Mouse (Mus musculus) v-Abl transformed pro-B cells (cell line): ENCODE results near the gene Ucp2.

Experiments used
- in situ Hi-C, 2 experiments: fragments of 400-800 bp; cut with MboI; formaldehyde crosslinking; loops; one replicate each; pipeline ENCODE4 v1.15.1; 2025; ENCODE audit not compliant: unreplicated experiment in 2 of 2

The Ucp2 gene

DNA sequence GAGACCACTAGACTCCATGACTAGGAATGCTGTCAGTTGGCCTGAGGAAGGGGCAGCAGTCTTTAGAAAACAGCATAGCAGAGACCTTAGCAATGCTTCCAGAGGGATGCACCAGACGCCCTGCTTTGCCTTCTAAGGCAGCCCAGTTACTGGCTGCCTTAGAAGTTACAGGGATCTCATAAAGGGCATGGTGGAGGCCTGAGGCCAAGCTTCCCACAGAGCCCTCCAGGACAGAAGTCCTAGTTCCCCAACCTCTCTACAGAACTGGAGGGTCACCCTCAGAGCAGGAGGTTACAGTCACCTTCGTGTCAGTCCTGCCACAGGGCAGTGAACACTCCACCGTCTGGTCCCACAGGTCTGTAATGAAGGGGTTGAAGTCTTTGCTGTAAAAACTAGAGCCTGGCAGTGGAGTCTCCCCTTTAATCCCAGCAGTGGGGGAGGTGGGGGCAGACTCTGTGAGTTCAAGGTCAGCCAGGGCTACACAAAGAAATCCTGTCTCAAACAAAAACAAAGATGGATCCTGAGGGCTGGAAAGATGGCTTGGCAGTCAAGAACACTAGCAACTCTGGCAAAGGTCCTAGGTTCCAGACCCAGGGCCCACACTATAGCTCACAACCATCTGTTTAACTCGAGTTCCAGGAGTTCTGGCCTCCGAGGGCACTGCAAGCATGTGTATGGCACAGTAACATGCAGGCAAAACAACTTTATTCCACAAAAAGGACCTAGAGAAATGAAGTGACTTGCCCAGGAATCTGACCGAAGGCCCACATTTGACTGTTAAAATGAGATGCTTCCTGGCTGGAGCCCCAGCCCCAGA is 8.1 kb downstream of the Ucp2 start:
- in situ Hi-C loops, result no loop called here

GRCm38 (mm10) chr7:100501844-100502373 is 8.8 kb downstream of the Ucp2 start:
- in situ Hi-C loops, result no loop called here

GRCm38 (mm10) chr7:100502374-100502922 is 9.3 kb downstream of the Ucp2 start:
- in situ Hi-C loops, result no loop called here

DNA sequence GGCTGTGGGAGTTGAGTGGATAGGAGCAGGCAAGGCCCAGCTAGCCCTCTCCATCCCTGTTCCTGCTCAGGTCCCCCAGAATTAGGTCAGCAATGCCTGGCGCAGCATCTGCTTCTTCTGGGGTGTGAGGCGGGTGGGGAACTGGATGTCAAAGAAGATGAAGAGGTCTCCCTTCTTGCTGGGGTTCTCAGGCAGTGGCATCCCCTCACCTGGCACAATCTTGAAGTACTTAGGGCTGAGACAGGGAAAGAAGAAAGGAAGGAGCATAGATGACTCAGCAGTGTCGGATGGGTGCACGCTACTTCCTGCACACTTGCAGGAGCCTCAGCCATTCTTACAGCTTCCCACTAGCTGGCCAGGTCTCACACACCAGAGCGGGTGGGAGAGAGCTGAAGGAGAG is 9.9 kb downstream of the Ucp2 start:
- in situ Hi-C loops, result no loop called here

- in situ Hi-C loops, result no loop called here
These were observed 11.8 kb downstream of the Ucp2 start for GRCm38 (mm10) chr7:100504740-100505487.

DNA sequence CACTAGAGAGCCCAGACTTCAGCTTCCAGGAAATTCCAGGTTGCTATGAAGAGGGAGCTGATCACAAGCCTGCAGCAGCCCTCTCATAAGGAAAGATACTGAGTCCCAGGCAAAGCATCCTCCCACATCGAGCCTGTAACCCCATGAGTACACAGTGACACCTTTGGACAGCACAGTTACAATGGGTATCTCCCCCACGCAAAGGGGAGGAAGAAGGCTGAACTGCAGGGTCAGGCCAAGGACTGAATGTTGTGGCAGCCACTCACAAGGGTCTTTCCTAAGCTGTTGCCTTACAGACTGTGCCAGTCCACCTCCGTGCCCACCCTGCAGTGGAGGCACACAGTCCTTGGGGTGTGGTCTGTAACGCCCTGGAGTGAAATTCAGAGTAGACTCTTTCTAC is 13.4 kb downstream of the Ucp2 start:
- in situ Hi-C loops, result no loop called here

DNA sequence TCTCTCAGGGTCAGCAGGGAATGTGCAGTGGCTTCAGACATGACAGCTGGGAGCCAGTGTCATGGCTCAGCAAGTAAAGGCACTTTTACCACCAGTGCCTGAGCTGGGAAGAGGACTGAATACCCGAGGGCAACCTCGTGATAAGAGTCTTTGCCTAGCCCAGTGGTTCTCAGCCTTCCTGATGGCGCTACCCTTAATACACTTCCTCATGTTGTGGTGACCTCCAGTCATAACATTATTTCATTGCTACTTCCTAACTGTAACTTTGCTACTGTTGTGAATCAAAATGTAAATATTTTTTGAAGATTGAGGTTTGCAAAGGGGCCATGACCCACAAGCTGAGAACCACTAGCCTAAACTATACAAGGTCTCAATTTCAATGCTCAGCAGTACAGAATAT is 15.5 kb downstream of the Ucp2 start:
- in situ Hi-C loops, result no loop called here

DNA sequence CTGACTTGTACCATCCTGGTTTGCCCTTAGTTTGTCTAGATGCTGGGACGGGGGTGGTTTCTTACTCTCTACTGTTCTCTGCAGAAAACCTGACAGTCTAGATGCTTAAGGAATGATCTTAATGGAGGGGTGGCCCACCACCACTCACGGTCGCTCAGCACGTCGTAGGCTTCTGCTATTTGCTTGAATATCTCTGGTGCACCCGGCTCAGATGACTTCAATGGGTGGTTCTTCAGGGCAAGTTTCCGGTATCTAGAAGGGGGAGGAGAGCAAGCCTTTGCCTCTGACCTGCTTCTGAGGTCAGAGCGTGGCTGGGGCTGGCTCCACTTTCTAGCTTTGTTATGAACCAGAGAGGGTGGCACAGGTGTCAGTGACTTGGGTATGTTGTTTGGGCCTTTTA is 18.5 kb downstream of the Ucp2 start:
- in situ Hi-C loops, result no loop called here

DNA sequence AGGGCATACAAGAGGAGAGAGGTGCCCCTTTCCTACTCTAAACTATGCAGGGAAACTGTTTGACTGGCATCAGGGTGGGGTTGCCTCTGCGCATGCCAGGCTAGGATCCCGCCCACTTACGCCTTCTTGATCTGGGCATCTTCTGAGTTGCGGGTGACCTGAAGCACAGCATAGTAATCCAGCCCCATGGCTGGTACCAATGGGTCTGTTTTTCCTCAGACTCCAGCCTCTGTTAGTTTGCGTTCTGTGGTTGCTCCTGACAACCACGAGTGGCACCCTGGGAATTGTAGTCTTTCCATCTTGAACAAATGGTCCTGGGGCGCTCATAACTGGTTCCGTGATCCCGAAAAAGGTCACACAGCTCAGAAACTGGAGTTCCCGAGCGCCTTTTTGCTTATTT is 21.4 kb downstream of the Ucp2 start, which contains the start of gene Dnajb13:
TSS of gene Dnajb13 (minus strand) at position 388 of the 400 bp plus-strand sequence.
- in situ Hi-C loops, result no loop called here

DNA sequence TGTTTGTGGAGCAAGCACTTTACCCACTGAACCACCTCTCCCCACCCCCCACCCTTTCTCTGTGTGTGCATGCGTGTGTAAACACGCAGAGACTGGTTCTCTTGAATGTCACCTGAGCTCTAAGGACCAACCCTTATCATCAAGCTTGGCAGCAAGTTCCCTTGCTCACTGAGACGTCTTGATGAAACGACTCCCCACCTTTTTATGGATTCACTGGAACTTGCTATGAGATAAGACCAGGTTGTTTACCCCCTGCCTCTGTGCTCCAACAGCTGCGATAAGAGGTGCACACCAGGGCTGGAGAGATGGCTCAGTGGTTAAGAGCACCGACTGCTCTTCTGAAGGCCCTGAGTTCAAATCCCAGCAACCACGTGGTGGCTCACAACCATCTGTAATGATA is 27.1 kb downstream of the Ucp2 start:
- in situ Hi-C loops, result loop anchor here (5.0 to 10.0 kb wide), 4 partner anchors 142 to 365 kb away; partner anchors contain the start of gene Plekhb1 (in 2 of the 2)

GRCm38 (mm10) chr7:100520663-100521285 is 27.6 kb downstream of the Ucp2 start:
- in situ Hi-C loops, result loop anchor here (5.0 to 10.0 kb wide), 4 partner anchors 142 to 364 kb away; partner anchors contain the start of gene Plekhb1 (in 2 of the 2)

DNA sequence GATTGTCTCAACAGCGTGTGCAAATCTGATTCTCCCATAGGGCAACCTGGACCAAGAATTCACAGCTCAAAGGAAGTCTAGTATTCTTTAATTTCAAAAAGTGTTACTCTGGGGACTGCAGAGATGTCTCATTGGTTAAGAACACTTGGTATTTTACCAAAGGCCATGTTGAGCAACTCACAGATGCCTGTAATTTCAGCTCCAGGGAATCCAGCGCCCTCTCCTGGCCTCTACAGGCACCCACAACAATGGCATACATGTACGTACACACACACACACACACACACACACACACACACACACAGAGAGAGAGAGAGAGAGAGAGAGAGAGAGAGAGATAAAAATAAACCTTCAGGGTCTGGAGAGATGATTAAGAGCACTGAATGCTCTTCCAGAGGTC is 29.1 kb downstream of the Ucp2 start:
- in situ Hi-C loops, result loop anchor here (5.0 to 10.0 kb wide), 4 partner anchors 140 to 363 kb away; partner anchors contain the start of gene Plekhb1 (in 2 of the 2)

DNA sequence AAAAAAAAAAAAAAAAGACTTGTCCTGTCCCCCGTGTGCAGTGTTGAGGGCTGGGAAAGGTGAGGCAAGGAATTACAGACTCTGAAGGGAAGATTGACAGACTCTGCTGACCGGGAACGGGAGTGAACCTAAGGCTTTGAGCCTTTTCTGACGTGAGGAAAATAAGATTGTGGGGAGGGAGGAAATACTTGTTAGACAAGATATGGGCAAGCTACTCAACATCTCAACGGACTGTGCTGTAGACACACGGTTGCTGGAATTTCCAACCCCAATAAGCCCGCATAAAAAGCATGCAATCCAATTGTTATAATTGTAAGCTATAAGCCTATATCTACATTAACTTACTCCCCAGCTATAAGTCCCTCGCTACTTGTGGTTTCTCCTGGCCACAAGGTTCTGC is 31.5 kb downstream of the Ucp2 start:
- in situ Hi-C loops, result loop anchor here (5.0 to 10.0 kb wide), 5 partner anchors 113 to 360 kb away; partner anchors contain the start of gene Plekhb1 (in 2 of the 2)

GRCm38 (mm10) chr7:100530766-100531165 is 37.6 kb downstream of the Ucp2 start:
- in situ Hi-C loops, result no loop called here

DNA sequence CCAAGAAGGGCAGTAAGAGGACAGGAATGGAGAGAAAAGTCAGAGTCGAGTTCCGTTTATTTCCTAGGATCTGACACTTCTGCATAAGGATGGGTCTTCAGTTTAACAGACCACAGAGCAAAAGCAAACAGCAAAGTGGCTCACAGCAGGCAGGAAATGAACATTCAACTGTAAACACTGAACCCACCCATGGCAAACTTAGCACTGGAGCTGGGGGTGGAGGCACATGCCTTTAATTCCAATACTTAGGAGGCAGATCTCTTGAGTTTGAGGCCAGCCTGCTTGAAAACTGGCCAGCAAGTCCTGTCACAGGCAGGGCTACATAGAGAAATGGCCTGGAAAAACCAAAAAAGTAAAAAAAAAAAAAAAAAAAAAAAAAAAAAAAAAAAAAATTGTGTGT is 40.4 kb downstream of the Ucp2 start:
- in situ Hi-C loops, result no loop called here

DNA sequence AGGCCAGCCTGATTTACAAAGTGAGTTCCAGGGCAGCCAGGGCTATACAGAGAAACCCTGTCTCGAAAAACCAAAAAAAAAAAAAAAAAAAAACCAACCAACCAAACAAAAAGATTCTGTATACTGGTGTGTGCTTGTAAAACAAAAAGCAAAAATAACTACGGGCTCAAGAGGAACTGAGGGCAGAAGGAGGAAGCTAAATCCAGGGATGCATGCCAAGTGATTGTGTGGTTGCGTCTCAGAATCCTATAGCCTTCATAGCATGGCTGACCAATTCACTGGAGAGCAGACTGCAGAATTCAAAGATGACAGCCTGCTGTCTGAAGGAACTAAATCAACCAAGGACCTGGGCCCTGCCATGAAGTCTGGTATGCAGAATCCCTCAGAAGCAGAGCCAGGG is 41.1 kb downstream of the Ucp2 start:
- in situ Hi-C loops, result no loop called here

DNA sequence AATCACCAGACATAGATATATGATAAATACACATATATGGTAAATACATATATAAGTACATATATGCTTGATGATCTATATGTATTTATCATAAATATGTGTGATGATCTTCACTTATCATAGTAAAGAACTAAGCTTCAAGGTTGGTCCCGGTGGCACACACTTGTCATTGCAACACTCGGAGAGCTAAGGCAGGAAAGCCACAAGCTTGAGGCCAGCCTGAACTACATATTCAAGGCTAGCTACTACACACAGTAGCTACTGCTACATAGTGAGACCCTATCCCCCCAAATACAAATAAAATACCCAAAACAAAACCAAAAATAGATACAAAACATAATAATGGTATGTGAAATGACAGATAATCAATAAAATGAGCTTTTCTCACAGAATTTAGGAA is 42.7 kb downstream of the Ucp2 start:
- in situ Hi-C loops, result loop anchor here in 1 of 2 experiments (5.0 kb wide), 1 partner anchor 46 kb away; no protein-coding TSS in a partner anchor

- in situ Hi-C loops, result loop anchor here in 1 of 2 experiments (5.0 kb wide), 1 partner anchor 45 kb away; no protein-coding TSS in a partner anchor
These were observed 43.8 kb downstream of the Ucp2 start, which contains the start of gene Coa4 for GRCm38 (mm10) chr7:100536804-100537518. Coa4 (plus strand) TSS chr7:100537071.

DNA sequence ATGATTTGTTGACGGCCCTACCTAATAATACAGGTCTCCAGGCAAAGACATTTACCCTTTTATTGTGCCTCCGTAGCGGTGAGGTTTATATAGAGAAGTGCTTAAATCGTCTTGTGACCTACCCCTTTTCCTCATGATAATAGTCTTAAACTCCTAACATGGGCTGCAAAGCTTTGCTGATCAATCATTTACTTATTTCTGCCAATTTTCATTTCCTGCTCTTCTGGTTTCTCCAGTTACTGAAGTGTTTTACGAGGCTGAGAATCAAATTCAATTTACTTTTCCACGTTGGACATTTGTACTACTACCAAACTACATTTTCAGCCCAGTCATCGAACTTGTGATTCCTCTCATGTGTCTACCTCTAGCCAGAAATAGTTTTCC is 44.4 kb downstream of the Ucp2 start:
- in situ Hi-C loops, result loop anchor here in 1 of 2 experiments (5.0 kb wide), 1 partner anchor 45 kb away; no protein-coding TSS in a partner anchor
